Mouse (Mus musculus): ENCODE results near the gene Ppp6r2.

- TF ChIP-seq CTCF (IDR thresholded peaks at IDR 0.05; ENCODE audit: extremely low read depth, insufficient read length, insufficient replicate concordance, low read depth, low read length) (no peak), POLR2A (IDR thresholded peaks at IDR 0.05; ENCODE audit: low read depth, low read length) (no peak)
Measured at GRCm38 (mm10) chr15:89314107-89314506, 102.8 kb downstream of the Ppp6r2 start.
